Mouse (Mus musculus) embryo, embryonic 11.5 days (tissue): ENCODE data around the gene Fbf1.
"Not testable (repeated sequence)": the region's sequence is repeated elsewhere in the genome, so short reads cannot be mapped to it uniquely, and the experiment has no call there.

Experiments used
- DNase-seq: peaks from one replicate; pipeline ENCODE4 v3.0.0-alpha.2; 2012; ENCODE audit warnings: low read depth, low spot score

The Fbf1 gene

GRCm38 (mm10) chr11:116108464-116109137 lies 59.4 kb downstream of the Fbf1 start:
- no peak for DNase-seq

- DNase-seq: no peak
Measured at GRCm38 (mm10) chr11:116107777-116108285, 60.1 kb downstream of the Fbf1 start.

DNA sequence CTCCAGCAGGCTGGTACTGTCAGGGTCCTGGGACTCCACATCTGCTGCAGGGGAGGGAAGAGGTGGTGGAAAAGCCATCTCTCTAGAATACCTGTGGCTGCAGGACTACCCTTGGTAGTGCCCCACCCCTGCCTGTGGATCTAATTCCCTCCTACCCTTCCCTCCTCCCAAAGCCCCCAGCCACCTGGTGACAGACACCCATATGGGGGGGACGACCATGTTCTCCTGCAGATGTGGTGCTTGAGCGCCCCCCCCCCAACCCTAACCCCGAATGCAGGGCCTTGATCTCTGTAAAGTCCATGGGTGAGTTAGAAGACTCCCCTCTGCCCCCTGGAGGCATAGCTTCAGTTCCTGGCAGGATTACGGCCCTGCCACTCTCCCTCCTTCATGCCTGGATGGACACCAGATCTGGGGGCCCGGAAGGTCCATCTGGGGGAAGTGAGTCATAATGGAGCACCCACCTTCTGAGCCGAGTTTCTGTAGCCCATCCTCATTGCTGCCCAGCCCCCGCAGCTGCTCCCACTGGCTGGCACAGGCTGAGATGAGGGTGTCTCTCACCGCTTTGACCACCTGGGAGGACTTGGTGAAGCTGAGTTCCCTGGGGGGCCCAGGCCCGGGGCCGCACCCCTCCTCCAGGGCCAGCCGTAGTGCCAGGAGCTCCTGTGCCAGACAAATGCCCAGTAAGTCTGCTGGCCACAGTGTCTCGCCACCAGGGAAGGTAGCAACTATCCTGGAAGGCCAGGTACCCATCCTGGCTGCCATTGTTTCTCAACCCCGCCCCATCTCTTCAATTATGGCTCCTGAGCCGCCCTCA lies 60.8 kb downstream of the Fbf1 start:
- no peak for DNase-seq

- DNase-seq: no peak
Measured at GRCm38 (mm10) chr11:116106154-116106962, 61.6 kb downstream of the Fbf1 start.

DNA sequence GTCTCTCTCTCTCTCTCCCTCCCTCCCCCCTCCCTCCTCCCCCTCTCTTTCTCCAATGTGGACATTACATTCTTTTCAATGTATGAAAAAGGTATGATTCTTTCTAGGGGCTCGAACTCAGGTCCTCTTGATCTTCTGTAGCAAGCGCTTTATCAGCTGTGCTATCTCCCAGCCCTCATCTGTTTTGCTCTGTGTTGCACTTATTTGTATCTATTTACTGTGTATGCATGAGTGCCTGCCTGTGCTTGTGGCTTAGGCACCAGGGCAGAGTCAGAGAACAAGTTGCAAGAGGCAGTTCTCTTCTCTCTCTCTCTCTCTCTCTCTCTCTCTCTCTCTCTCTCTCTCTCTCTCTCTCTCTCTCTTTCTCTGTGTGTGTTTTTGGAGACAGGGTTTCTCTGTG lies 62.9 kb downstream of the Fbf1 start:
- no peak for DNase-seq

- DNase-seq: no peak
Measured at GRCm38 (mm10) chr11:116104006-116104646, 63.8 kb downstream of the Fbf1 start.

- no peak for DNase-seq
Measured at GRCm38 (mm10) chr11:116103572-116103971, 64.4 kb downstream of the Fbf1 start.

- DNase-seq: no peak
Measured at GRCm38 (mm10) chr11:116102472-116102871, 65.5 kb downstream of the Fbf1 start.

- no peak for DNase-seq
Measured at GRCm38 (mm10) chr11:116101931-116102381, 66.0 kb downstream of the Fbf1 start.

DNA sequence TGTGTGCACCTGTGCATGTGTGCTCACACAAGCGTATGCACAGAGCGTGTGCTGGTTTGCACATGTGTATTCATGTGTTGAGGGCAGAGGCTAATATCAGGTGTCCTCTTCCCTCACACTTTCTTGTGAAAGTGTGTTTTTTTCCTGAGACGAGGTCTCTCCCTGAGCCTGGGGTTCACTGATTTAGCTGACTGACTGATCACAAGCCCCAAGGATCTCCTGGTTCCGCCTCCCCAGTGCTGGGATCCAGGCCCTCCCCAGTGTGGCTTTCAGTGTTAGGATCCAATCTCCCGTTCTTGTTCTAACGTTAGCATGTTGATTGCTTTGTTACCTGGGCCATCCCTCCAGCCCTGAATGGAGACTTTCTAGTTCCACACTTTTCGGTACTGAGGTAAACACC lies 67.1 kb downstream of the Fbf1 start:
- DNase-seq: no peak

DNA sequence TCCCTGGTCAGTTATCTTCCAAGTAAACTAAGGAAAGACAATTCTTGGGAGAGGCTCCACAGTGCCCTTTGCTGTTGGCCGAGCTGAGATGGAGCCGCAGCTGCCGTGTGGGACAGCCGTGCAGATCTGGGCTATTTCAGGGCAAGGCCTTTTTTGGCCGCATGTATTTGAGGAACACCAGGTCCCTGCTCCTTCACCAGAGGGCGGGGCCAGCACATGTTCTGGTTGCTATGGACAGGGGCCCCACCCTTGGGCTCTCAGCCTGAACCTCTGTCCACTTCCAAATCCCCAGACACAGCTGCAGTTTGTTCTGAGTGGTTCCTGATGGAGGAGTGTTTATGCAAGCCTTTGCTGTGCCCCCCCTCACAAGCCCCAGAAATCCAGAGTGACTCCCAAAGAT lies 67.6 kb downstream of the Fbf1 start:
- DNase-seq: no peak

GRCm38 (mm10) chr11:116099462-116099861 lies 68.5 kb downstream of the Fbf1 start:
- no peak for DNase-seq

GRCm38 (mm10) chr11:116098711-116099460 lies 69.1 kb downstream of the Fbf1 start:
- DNase-seq: no peak

DNA sequence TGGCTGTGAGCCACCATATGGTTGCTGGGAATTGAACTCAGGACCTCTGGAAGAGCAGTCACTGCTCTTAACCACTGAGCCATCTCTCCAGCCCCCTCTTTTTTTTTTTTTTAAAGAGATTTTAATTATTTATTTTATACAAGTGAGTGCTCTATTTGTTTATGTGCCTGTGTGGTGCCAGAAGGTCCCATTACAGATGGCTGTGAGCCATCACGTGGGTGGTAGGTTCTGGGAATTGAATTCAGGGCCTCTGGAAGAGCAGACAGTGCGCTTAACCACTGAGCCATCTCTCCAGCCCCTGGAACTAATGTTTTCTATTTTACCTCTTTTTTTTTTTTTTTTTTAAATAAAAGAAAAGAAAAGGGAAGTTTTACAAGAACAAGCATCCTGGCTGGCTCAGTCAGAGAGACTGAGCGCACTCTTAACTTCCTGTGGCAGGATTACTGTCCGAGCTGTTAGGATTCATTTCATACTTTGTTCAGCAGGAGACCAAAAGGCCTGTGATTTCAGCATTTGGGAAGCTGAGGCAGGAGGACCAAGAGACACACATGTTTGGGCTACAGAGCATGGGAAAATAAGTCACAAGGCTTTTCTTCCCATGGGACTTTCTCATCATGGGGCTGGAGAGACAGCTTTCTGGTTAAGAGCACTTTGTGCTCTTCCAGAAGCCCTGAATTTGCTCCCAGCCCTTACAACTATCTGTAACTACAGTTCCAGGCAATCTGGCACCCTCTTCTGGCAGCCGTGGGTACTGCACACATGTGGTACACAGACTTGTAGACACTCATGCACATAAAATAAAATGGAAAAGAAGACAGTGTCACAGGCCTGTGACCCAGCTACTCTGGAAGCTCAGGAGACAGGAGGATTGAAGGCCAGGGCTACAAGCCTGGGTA lies 71.5 kb downstream of the Fbf1 start:
- no peak for DNase-seq

GRCm38 (mm10) chr11:116095573-116095972 lies 72.4 kb downstream of the Fbf1 start:
- DNase-seq: no peak

- no peak for DNase-seq
Measured at GRCm38 (mm10) chr11:116093771-116094565, 74.0 kb downstream of the Fbf1 start.

- DNase-seq: not testable (repeated sequence)
Measured at GRCm38 (mm10) chr11:116092959-116093358, 75.0 kb downstream of the Fbf1 start.
